Mouse (Mus musculus): ENCODE results near the gene Bicd2.

GRCm38 (mm10) chr13:49333250-49333649, 8.1 kb upstream of the Bicd2 start:
- TF ChIP-seq CTCF (IDR thresholded peaks at IDR 0.05; ENCODE audit: low read depth) (no peak), EP300 (IDR thresholded peaks at IDR 0.05; ENCODE audit: low read depth) (no peak)
